Mouse (Mus musculus): ENCODE results near the gene Ppp4r4.

DNA sequence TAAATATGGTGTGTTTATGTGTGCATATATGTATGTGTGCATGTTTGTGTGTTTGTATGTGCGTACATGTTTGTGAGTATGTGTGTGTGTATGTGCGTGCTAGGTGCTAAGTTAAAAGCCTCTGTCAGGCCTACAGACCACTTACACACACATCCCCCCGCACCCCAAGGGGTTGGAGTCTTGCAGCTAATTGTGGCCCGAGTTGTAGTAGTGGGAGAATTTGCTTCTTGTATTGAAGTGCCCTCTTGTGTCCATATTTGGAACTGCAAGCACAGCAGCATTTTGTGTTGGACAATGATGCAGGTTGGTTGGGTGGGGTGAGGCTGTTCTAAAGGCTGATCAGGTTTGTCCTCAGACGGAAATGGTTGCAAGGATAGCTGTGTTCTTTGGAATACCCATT lies 39.3 kb upstream of the Ppp4r4 start:
- TF ChIP-seq CTCF (IDR thresholded peaks at IDR 0.05; ENCODE audit: control insufficient read depth, insufficient read depth, insufficient read length), result peak; percentile 64
- no peak for TF ChIP-seq USF1 (IDR thresholded peaks at IDR 0.05; ENCODE audit: low read depth)
- no peak for TF ChIP-seq MYOD1 (IDR thresholded peaks at IDR 0.05; ENCODE audit: control insufficient read depth, insufficient read length, low read depth)
- TF ChIP-seq MAX (IDR thresholded peaks at IDR 0.05), result no peak
- TF ChIP-seq FOSL1 (IDR thresholded peaks at IDR 0.05; ENCODE audit: insufficient read depth, low read length, poor library complexity, severe bottlenecking), result no peak

Data from C2C12 (cell line).